Mouse (Mus musculus) spleen, adult 2 months (tissue): ENCODE measurements around the gene Tpsab1. TPM values are rescaled to one million over a fixed set of nuclear protein-coding genes. Genes with fewer than 3 reads are reported as not detected.

ENCODE experiments used
- DNase-seq, 2 experiments: peaks; one replicate each; pipeline versions ENCODE4 v3.0.0 to v3.0.0-alpha.2; 2012 to 2021; ENCODE audit warnings: low spot score in 2 of 2, low read depth in 1 of 2
- H3K27ac ChIP-seq: fragments of 200-500 bp; 2 replicates; pipeline ENCODE4 v1.5.1; 2012; ENCODE audit warnings: low read length, inconsistent platforms; ENCODE audit not compliant: insufficient read depth
- H3K27me3 ChIP-seq: fragments of 200-500 bp; 2 replicates; pipeline ENCODE4 v1.6.1; 2012; ENCODE audit warnings: mild to moderate bottlenecking, moderate library complexity, low read length, inconsistent platforms; ENCODE audit not compliant: control insufficient read depth, insufficient read depth
- H3K36me3 ChIP-seq: fragments of 200-500 bp; 2 replicates; pipeline ENCODE4 v1.6.1; 2012; ENCODE audit warnings: mild to moderate bottlenecking, low read length, inconsistent platforms; ENCODE audit not compliant: control insufficient read depth, insufficient read depth
- H3K4me1 ChIP-seq: fragments of 200-500 bp; 2 replicates; pipeline ENCODE4 v1.6.1; 2011; ENCODE audit warnings: inconsistent platforms; ENCODE audit not compliant: control insufficient read depth, insufficient read depth, insufficient read length
- H3K4me3 ChIP-seq: fragments of 200-500 bp; 2 replicates; pipeline ENCODE4 v1.5.1; 2011; ENCODE audit warnings: mild to moderate bottlenecking, inconsistent platforms; ENCODE audit not compliant: insufficient read depth, insufficient read length; ENCODE audit errors: extremely low read depth
- CTCF ChIP-seq: fragments of 200-500 bp; IDR thresholded peaks from 2 replicates; pipeline ENCODE4 v1.5.1; 2011; ENCODE audit warnings: mild to moderate bottlenecking, inconsistent platforms; ENCODE audit not compliant: insufficient read depth, insufficient read length, insufficient replicate concordance; ENCODE audit errors: extremely low read depth
- POLR2A ChIP-seq: fragments of 200-500 bp; IDR thresholded peaks from 2 replicates; pipeline ENCODE4 v1.6.1; 2011; ENCODE audit warnings: low read depth, low read length, inconsistent platforms
- WGBS: fragments of 180-500 bp; shearing (Covaris S2); methylation state at CpG from one replicate; pipeline ENCODE4 v1.1.7; 2018; 5-methylcytosine and 5-hydroxymethylcytosine counted together
- polyA plus RNA-seq: library from polyadenylated mRNA; depleted of rRNA; stranded (reverse); fragments of >200 nt; gene quantifications from 2 replicates; pipeline ENCODE4 v1.2.3, GENCODE M21; 2012

Gene Tpsab1
- polyA plus RNA-seq, 1 experiment = 0.11 TPM

- Histone ChIP-seq H3K4me1 (no peaks in the 10 kb centered on the region), H3K27me3 (no peaks in the 10 kb centered on the region), H3K4me3 (no peak overlapping the region), H3K36me3 (no peaks in the 10 kb centered on the region), H3K27ac (no peak overlapping the region)
- TF ChIP-seq CTCF = no peak
- TF ChIP-seq POLR2A = no peak
- DNase-seq = no peak
- WGBS = 59% methylated on average over 2 of the region's 2 CpGs
Measured at GRCm38 (mm10) chr17:25361291-25361690, 15.9 kb upstream of the Tpsab1 start.

- no peak for DNase-seq
- Histone ChIP-seq H3K27me3 (no peaks in the 10 kb centered on the region), H3K27ac (no peak overlapping the region), H3K4me1 (no peaks in the 10 kb centered on the region), H3K4me3 (no peak overlapping the region), H3K36me3 (no peaks in the 10 kb centered on the region)
- 53% methylated on average over 3 of the region's 3 CpGs for WGBS
- no peak for TF ChIP-seq CTCF
- TF ChIP-seq POLR2A = no peak
Measured at GRCm38 (mm10) chr17:25341490-25341889, 3.9 kb downstream of the Tpsab1 start.

GRCm38 (mm10) chr17:25340003-25340402 is 5.4 kb downstream of the Tpsab1 start:
- 84% methylated on average over 6 of the region's 6 CpGs for WGBS
- Histone ChIP-seq H3K27me3 (no peaks in the 10 kb centered on the region), H3K27ac (no peak overlapping the region)

GRCm38 (mm10) chr17:25338218-25338617 is 7.1 kb downstream of the Tpsab1 start:
- 84% methylated on average over 4 of the region's 4 CpGs for whole genome bisulfite sequencing
- H3K36me3 ChIP-seq = no peaks in the 10 kb centered on the region
- H3K27me3 ChIP-seq = no peaks in the 10 kb centered on the region
- no peak for DNase-seq
- no peak overlapping the region for H3K27ac ChIP-seq
- no peak overlapping the region for H3K4me3 ChIP-seq
- TF ChIP-seq CTCF (no peak), POLR2A (no peak)
- no peaks in the 10 kb centered on the region for H3K4me1 ChIP-seq

More at GRCm38 (mm10) chr17:25340003-25340402, 5.4 kb downstream of the Tpsab1 start:
- no peak for DNase-seq
- TF ChIP-seq POLR2A (no peak), CTCF (no peak)
- H3K36me3 ChIP-seq = no peaks in the 10 kb centered on the region
- no peak overlapping the region for H3K4me3 ChIP-seq
- no peaks in the 10 kb centered on the region for H3K4me1 ChIP-seq

- H3K4me1 ChIP-seq = no peaks in the 10 kb centered on the region
- H3K36me3 ChIP-seq = no peaks in the 10 kb centered on the region
- peak; percentile 81; the same call in 1 of the 2 replicates for TF ChIP-seq CTCF
- TF ChIP-seq POLR2A = no peak
- peak in 1 of 2 experiments; percentile 8 for DNase-seq
- 3% methylated on average over 8 of the region's 8 CpGs for WGBS
- no peak overlapping the region for H3K27ac ChIP-seq
- no peaks in the 10 kb centered on the region for H3K27me3 ChIP-seq
- no peak overlapping the region for H3K4me3 ChIP-seq
Measured at GRCm38 (mm10) chr17:25333943-25334342, 11.4 kb downstream of the Tpsab1 start.

GRCm38 (mm10) chr17:25332321-25332720 is 13.0 kb downstream of the Tpsab1 start:
- Histone ChIP-seq H3K4me1 (no peaks in the 10 kb centered on the region), H3K36me3 (no peaks in the 10 kb centered on the region), H3K4me3 (no peak overlapping the region), H3K27me3 (no peaks in the 10 kb centered on the region), H3K27ac (no peak overlapping the region)
- no peak for TF ChIP-seq POLR2A
- WGBS = 15% methylated on average over 9 of the region's 9 CpGs
- no peak for DNase-seq

GRCm38 (mm10) chr17:25322930-25323329 is 22.4 kb downstream of the Tpsab1 start:
- no peak for DNase-seq
- 30% methylated on average over 2 of the region's 2 CpGs for WGBS

More at GRCm38 (mm10) chr17:25322930-25323329, 22.4 kb downstream of the Tpsab1 start:
- Histone ChIP-seq H3K4me1 (no peaks in the 10 kb centered on the region), H3K27me3 (no peaks in the 10 kb centered on the region), H3K36me3 (no peaks in the 10 kb centered on the region), H3K27ac (no peak overlapping the region), H3K4me3 (no peak overlapping the region)
- TF ChIP-seq POLR2A (no peak), CTCF (no peak)
